Mouse (Mus musculus) adrenal gland, postnatal 0 days (tissue): ENCODE measurements around the gene Gm13762. TPM values are rescaled to one million over a fixed set of nuclear protein-coding genes. Genes with fewer than 3 reads are reported as not detected.

ENCODE experiments used
- polyA plus RNA-seq: library from polyadenylated mRNA; unstranded; fragments of >200 nt; fragmentation: Nextera tagmentation; extraction: Ambion mirVana; gene quantifications from 2 replicates; pipeline ENCODE4 v1.2.1, GENCODE M21; 2015

Gm13762 gene
- polyA plus RNA-seq = not detected in 2 replicates

DNA sequence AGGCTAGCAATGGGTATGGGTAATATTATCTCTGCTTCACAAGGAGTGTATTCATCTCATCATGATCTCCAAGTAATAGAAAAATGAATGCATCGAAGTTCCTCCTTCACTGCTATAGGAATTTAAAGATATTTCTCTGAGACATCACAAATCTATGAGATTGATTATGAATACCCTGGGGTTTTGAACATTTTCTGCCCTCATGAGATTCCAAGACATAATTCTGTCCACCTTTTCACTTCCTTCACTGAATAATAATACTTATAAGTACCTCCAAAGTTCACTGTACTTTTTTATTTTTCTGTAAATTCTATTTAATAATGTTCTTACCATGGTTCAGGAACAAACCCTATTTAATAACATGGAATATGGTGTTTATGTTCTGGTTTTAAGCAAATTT is at the start of gene Gm13762:
Gm13762 (minus strand) TSS at position 101 of the 400 bp plus-strand sequence.

DNA sequence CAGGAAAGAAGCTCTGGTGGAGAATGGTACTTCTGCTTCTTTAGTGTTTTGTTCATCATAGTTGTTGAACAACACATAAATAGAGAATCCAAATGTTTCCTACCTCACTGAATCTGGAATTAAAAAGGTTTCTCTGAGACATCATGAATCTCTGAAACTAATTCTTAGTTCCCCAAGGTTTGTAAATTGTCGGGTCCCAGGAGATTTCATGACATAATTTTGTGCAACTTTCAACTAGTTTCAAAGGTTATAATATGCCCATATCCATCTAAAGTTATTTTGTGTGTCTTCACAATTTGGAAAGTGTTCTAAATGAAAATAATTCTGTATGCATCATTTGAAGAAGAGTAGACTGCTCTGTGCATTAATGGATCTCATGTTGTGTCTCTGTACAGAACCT is 38.2 kb upstream of the Gm13762 start, which contains the start of gene Olfr1216:
Olfr1216 (minus strand) TSS at position 101 of the 400 bp plus-strand sequence.

DNA sequence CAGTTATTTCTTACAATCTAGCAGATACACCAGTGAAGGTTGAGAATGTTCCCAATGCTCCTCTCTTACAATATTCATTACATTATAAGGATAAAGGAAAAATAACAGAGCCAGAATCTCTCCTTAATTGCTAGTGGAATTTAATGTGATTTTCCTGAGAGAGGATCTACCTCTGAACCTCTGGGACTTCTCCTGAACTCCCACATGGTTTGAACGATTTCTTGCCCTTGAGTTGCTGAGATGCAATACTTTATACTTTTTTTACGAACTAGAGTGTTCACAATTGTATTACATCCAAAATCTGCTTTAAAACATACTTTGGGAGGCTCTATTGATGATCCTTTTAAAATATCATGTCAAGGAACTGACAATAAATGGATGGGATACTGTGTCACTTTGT is 26.8 kb upstream of the Gm13762 start, which contains the start of gene Olfr1215:
Olfr1215 (minus strand) TSS at position 101 of the 400 bp plus-strand sequence.

DNA sequence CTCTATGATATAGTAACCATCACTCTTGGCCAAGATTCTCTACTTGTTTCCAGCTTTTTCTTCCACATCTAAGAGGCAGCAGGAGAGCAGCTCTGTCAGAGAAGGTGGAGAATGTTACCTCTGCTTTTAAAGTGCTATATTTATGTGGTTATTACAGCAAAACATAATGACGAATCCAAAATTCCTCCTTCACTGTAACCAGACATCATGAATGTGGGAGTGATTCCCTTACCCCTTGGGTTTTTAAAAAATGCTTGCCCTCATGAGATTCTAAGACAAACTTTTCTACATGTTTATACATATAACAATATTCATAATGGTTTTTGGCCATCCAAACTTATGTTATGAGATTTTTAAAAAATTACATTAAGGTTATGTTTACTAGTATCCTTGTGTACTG is 12.5 kb upstream of the Gm13762 start, which contains the start of gene Olfr1214:
Olfr1214 (minus strand) TSS at position 101 of the 400 bp plus-strand sequence.

DNA sequence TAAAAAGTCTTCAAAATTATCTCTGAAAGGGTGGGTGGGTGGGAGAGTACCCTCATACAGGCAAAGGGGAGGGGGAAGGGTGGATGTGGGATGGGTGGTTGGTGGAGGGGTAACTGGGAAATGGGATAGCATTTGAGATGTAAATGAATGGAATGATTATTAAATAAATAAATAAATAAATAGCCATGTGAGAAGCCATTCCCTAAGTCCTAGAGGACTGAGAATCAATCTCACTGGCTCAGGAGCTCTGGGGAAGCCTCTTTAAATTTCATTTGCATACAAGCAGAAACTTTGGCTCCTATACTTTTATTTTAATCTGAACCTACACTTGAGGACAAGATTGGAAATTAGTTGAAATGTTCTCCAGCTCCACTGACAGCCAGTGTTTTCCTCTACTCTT is 26.4 kb downstream of the Gm13762 start, which contains the start of gene Olfr1212:
Olfr1212 (plus strand) TSS at position 301 of the 400 bp plus-strand sequence.

DNA sequence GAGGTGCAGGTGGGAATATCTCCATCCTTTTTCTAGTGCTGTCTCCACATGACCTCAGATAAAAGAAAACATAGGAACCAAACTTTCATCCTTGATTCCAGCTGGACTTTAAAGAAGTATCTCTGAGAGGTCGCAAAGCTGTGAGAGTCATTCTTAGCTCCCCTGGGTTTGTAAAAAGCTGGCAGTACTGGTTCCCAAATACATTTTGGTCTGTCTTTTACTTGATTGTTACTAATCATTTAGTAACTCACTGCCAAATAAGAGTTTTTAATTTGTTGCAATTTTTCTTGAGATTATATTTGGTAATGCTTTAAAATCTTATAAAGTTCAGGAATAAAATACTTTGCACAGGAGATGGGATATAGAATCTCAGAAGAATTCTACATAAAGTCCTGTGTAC is 42.1 kb downstream of the Gm13762 start, which contains the start of gene Olfr1211:
Olfr1211 (minus strand) TSS at position 101 of the 400 bp plus-strand sequence.

Other genes starting within 250 kb of the Gm13762 start
- gene Olfr1197, start 247.9 kb downstream of the Gm13762 start, polyA plus RNA-seq = not detected in 2 replicates
- not detected in 2 replicates for gene Olfr1198, start 228.9 kb downstream of the Gm13762 start, polyA plus RNA-seq
- gene Olfr1199, start 219.8 kb downstream of the Gm13762 start, polyA plus RNA-seq = not detected in 2 replicates
- gene Olfr1200, start 209.8 kb downstream of the Gm13762 start, polyA plus RNA-seq = not detected in 2 replicates
- gene Olfr1201, start 187.2 kb downstream of the Gm13762 start, polyA plus RNA-seq = not detected in 2 replicates
- 0.03 TPM in 1 of 2 replicates, not detected in the other for gene Olfr1202, start 165.8 kb downstream of the Gm13762 start, polyA plus RNA-seq
- not detected in 2 replicates for gene Olfr1205, start 150.5 kb downstream of the Gm13762 start, polyA plus RNA-seq
- not detected in 2 replicates for gene Olfr1204, start 131.0 kb downstream of the Gm13762 start, polyA plus RNA-seq
- gene Olfr1206, start 117.0 kb downstream of the Gm13762 start, polyA plus RNA-seq = not detected in 2 replicates
- not detected in 2 replicates for gene Olfr1208, start 78.0 kb downstream of the Gm13762 start, polyA plus RNA-seq
- not detected in 2 replicates for gene Olfr1209, start 65.1 kb downstream of the Gm13762 start, polyA plus RNA-seq
- not detected in 2 replicates for gene Olfr1211, start 42.2 kb downstream of the Gm13762 start, polyA plus RNA-seq
- gene Olfr1212, start 26.3 kb downstream of the Gm13762 start, polyA plus RNA-seq = not detected in 2 replicates
- gene Olfr1214, start 12.4 kb upstream of the Gm13762 start, polyA plus RNA-seq = not detected in 2 replicates
- gene Olfr1215, start 26.7 kb upstream of the Gm13762 start, polyA plus RNA-seq = not detected in 2 replicates
- not detected in 2 replicates for gene Olfr1216, start 38.1 kb upstream of the Gm13762 start, polyA plus RNA-seq
- not detected in 2 replicates for gene Olfr1217, start 51.8 kb upstream of the Gm13762 start, polyA plus RNA-seq
- gene Olfr1218, start 80.9 kb upstream of the Gm13762 start, polyA plus RNA-seq = not detected in 2 replicates
- gene Olfr1219, start 103.2 kb upstream of the Gm13762 start, polyA plus RNA-seq = not detected in 2 replicates
- gene Olfr1220, start 126.6 kb upstream of the Gm13762 start, polyA plus RNA-seq = not detected in 2 replicates
- not detected in 2 replicates for gene Olfr1221, start 137.0 kb upstream of the Gm13762 start, polyA plus RNA-seq
- not detected in 2 replicates for gene Olfr1222, start 152.8 kb upstream of the Gm13762 start, polyA plus RNA-seq
- not detected in 2 replicates for gene Olfr1223, start 171.3 kb upstream of the Gm13762 start, polyA plus RNA-seq
- not detected in 2 replicates for gene Olfr1224-ps1, start 183.8 kb upstream of the Gm13762 start, polyA plus RNA-seq
- not detected in 2 replicates for gene Olfr1225, start 194.4 kb upstream of the Gm13762 start, polyA plus RNA-seq
- gene Olfr1226, start 219.8 kb upstream of the Gm13762 start, polyA plus RNA-seq = not detected in 2 replicates